Mouse (Mus musculus) spleen, postnatal 36 days (tissue): ENCODE measurements around the gene Elovl7.

Experiments used
- DNase-seq, 2 experiments: peaks; one replicate each; pipeline ENCODE4 v3.0.0; 2022; ENCODE audit warnings: low spot score in 2 of 2, mixed read lengths in 1 of 2

Gene Elovl7

GRCm38 (mm10) chr13:108241715-108242114 is 27.5 kb downstream of the Elovl7 start:
- no peak for DNase-seq

- no peak for DNase-seq
These were observed 31.0 kb downstream of the Elovl7 start for GRCm38 (mm10) chr13:108245086-108245697.

GRCm38 (mm10) chr13:108251106-108251505 is 36.9 kb downstream of the Elovl7 start:
- no peak for DNase-seq

- no peak for DNase-seq
These were observed 39.8 kb downstream of the Elovl7 start for GRCm38 (mm10) chr13:108253977-108254376.

- no peak for DNase-seq
These were observed 48.8 kb downstream of the Elovl7 start for GRCm38 (mm10) chr13:108263042-108263441.

GRCm38 (mm10) chr13:108265394-108265793 is 51.2 kb downstream of the Elovl7 start:
- DNase-seq = no peak

GRCm38 (mm10) chr13:108267841-108268634 is 53.8 kb downstream of the Elovl7 start:
- no peak for DNase-seq

- DNase-seq = no peak
These were observed 57.4 kb downstream of the Elovl7 start for GRCm38 (mm10) chr13:108271458-108272148.

- no peak for DNase-seq
These were observed 58.1 kb downstream of the Elovl7 start for GRCm38 (mm10) chr13:108272332-108272731.

- no peak for DNase-seq
These were observed 58.8 kb downstream of the Elovl7 start for GRCm38 (mm10) chr13:108273034-108273433.

- DNase-seq = no peak
These were observed 59.3 kb downstream of the Elovl7 start for GRCm38 (mm10) chr13:108273456-108273855.

GRCm38 (mm10) chr13:108276561-108276960 is 62.4 kb downstream of the Elovl7 start:
- no peak for DNase-seq

- no peak for DNase-seq
These were observed 63.1 kb downstream of the Elovl7 start for GRCm38 (mm10) chr13:108277320-108277719.

GRCm38 (mm10) chr13:108278592-108278991 is 64.4 kb downstream of the Elovl7 start:
- DNase-seq = no peak

GRCm38 (mm10) chr13:108284312-108284711 is 70.1 kb downstream of the Elovl7 start:
- DNase-seq = no peak

GRCm38 (mm10) chr13:108287953-108288352 is 73.7 kb downstream of the Elovl7 start:
- no peak for DNase-seq

- DNase-seq = no peak
These were observed 75.2 kb downstream of the Elovl7 start for GRCm38 (mm10) chr13:108289436-108289835.

GRCm38 (mm10) chr13:108290314-108290713 is 76.1 kb downstream of the Elovl7 start:
- DNase-seq = no peak

GRCm38 (mm10) chr13:108297350-108298093 is 83.3 kb downstream of the Elovl7 start:
- peak; percentile 58 to 65 for DNase-seq

- peak in 1 of 2 experiments; percentile 13 for DNase-seq
These were observed 84.0 kb downstream of the Elovl7 start for GRCm38 (mm10) chr13:108298241-108298640.

- DNase-seq = no peak
These were observed 86.2 kb downstream of the Elovl7 start for GRCm38 (mm10) chr13:108300346-108300950.
